In the genomic region with DNA sequence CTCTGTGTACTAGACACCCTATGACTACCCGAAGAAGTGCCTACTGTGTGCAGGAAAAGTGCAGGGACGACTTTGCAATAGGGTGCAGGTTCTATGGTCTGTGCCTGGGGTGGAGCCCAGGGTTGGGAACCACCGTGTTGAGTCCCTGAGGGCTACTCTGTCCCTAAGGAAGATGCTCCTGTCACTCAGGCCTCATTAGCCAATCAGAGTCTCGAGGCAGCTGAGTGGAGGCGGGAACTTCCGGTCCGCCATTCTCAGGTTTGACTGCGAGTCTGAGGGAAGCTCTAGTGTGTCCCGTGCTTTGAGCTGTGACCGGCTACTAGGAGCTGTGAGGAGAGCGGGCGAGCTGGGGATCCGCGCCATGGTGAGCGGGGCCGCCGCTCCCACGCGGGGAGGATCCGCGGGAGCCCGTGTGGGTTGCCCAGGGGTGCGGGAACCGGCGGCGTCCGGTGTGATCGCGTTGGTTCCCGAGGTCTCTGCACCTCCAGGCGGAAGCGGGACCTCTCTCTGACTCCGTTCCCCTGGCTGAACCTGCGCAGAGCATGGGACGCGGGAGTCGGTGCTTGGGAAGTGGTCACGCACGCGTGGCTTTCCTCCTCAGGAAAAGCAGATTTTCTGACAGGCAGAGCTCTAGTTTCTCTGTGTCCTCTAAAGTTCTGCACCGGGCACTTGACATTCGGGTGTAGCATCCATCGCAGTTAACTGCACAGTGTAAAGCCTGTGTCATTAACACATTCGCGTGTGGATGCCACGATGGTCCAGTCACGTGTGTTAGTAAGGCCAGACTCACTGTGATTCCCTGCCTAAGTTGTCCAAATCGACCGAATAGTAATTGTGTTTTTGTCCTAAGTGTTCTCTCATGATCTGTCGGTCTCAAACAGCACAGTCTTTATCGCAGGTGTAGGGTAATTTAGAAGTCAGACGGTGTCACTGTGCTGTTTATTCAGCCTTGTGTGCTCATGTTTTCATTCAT, we compare ENCODE assay signal across 8 mouse cellular contexts. TPM values are rescaled to one million over a fixed set of nuclear protein-coding genes. Genes with fewer than 3 reads are reported as not detected.
DNase-seq lines count a peak whose midpoint lies in the region; ATAC-seq and TF ChIP-seq lines count a peak whose summit lies in the region.
"Not testable (repeated sequence)": the region's sequence is repeated elsewhere in the genome, so short reads cannot be mapped to it uniquely, and the experiment has no call there.

A gene (plus strand): TSS at position 257 of the 973 bp plus-strand sequence.

- not testable (repeated sequence) for H3K27me3 ChIP-seq in Patski; hindbrain, embryonic 12.5 days; lung, postnatal 0 days (replicated peaks; ENCODE audit: insufficient read depth, low read length)

- 3% methylated on average over 39 of the region's 52 CpGs for WGBS in hindbrain, embryonic 12.5 days
- 4% methylated on average over 31 of the region's 52 CpGs for WGBS in lung, postnatal 0 days

- peak within 1 kb of the TSS; percentile 54 for H3K4me3 ChIP-seq in hindbrain, embryonic 12.5 days
- peak within 1 kb of the TSS; percentile 50 for H3K4me3 ChIP-seq in lung, postnatal 0 days (ENCODE audit: low read depth, low read length)

- in situ Hi-C loops in Patski (cut with MboI; ENCODE audit: low pct_unique_long_range_greater_than_20kb): not testable (repeated sequence)

- CTCF ChIA-PET in Patski (lab: Charles Lee): not testable (repeated sequence)

- peaks cover 24% of the 10 kb centered on the region for H3K36me3 ChIP-seq in hindbrain, embryonic 12.5 days
- H3K36me3 ChIP-seq in lung, postnatal 0 days (ENCODE audit: insufficient read depth, low read length): not testable (repeated sequence)

- POLR2A ChIA-PET in Patski (lab: Charles Lee): interaction anchor here (0.6 kb wide), 1 partner anchor 474 kb away, joined by 4 read pairs; no protein-coding TSS in a partner anchor

- TF ChIP-seq CTCF in Patski (IDR thresholded peaks at IDR 0.05); lung, postnatal 0 days (IDR thresholded peaks at IDR 0.05): not testable (repeated sequence)

- H3K9ac ChIP-seq in hindbrain, embryonic 12.5 days: peak within 1 kb of the TSS; percentile 75
- H3K9ac ChIP-seq in lung, postnatal 0 days (replicated peaks; ENCODE audit: low read depth): peak within 1 kb of the TSS; percentile 46; the same call in 1 of the 2 replicates

- H3K4me2 ChIP-seq in hindbrain, embryonic 12.5 days (replicated peaks): peak within 1 kb of the TSS; percentile 65
- peak within 1 kb of the TSS; percentile 44 for H3K4me2 ChIP-seq in lung, postnatal 0 days (replicated peaks; ENCODE audit: low read depth, low read length)

- TF ChIP-seq EP300 in lung, postnatal 0 days (IDR thresholded peaks at IDR 0.05): not testable (repeated sequence)

- ATAC-seq in Patski: peak; percentile 98
- ATAC-seq in hindbrain, embryonic 12.5 days (ENCODE audit: low FRiP score): peak; percentile 95
- peak; percentile 98 for ATAC-seq in lung, postnatal 0 days

- DNase-seq in Patski (ENCODE audit: low read depth, low spot score): peak; percentile 73
- DNase-seq in cerebellum, postnatal 10 days: peak; percentile 93 to 94
- peak; percentile 74 to 85 for DNase-seq in frontal cortex, postnatal 10 days (ENCODE audit: low spot score in 2 of 2)
- peak; percentile 88 to 89 for DNase-seq in layer of hippocampus, postnatal 10 days (ENCODE audit: low spot score in 2 of 2)
- peak; percentile 93 for DNase-seq in lung, postnatal 0 days (ENCODE audit: low spot score)
- DNase-seq in ovary, postnatal 10 days (ENCODE audit: low spot score): peak; percentile 60
- DNase-seq in thymus, postnatal 0 days (ENCODE audit: low spot score): peak; percentile 90

- peak within 1 kb of the TSS; percentile 84 for H3K27ac ChIP-seq in hindbrain, embryonic 12.5 days
- not testable (repeated sequence) for H3K27ac ChIP-seq in lung, postnatal 0 days (ENCODE audit: low read length)

- H3K9me3 ChIP-seq in hindbrain, embryonic 12.5 days (replicated peaks): peaks cover 22% of the 10 kb centered on the region
- not testable (repeated sequence) for H3K9me3 ChIP-seq in lung, postnatal 0 days (ENCODE audit: low read length)

- H3K4me1 ChIP-seq in hindbrain, embryonic 12.5 days; lung, postnatal 0 days (ENCODE audit: insufficient read depth, low read depth, low read length): not testable (repeated sequence)

RNA-seq across cellular contexts. Expression of the gene that starts here (rescaled TPM):
- polyA plus RNA-seq in Patski (2021): 2.5 TPM
- 5.2 and 5.6 TPM in 2 replicates for polyA plus RNA-seq in hindbrain, embryonic 12.5 days (2016; fragmentation: Nextera tagmentation; extraction: Ambion mirVana)
- 1 to 10 TPM; 5.1 to 5.4 TPM for total RNA-seq in layer of hippocampus, postnatal 10 days (2021)
- polyA plus RNA-seq in lung, postnatal 0 days (2015; fragmentation: Nextera tagmentation; extraction: Ambion mirVana): 2.6 and 2.9 TPM in 2 replicates
- 4.4 and 5.6 TPM in 2 replicates for polyA plus RNA-seq in thymus, postnatal 0 days (2015; fragmentation: Nextera tagmentation; extraction: Ambion mirVana)
